Mouse (Mus musculus) liver, postnatal 0 days (tissue): ENCODE data around the gene Golgb1. TPM values are rescaled to one million over a fixed set of nuclear protein-coding genes. Genes with fewer than 3 reads are reported as not detected.

Experiments used
- ATAC-seq: fragments of 200-750 bp; cut with Nextera tagmentation; 2 replicates; pipeline ENCODE4 v1.8.0; 2017; ENCODE audit warnings: mild to moderate bottlenecking, moderate library complexity
- DNase-seq: peaks from one replicate; pipeline ENCODE4 v3.0.0-alpha.2; 2016
- H3K27ac ChIP-seq: fragments of 300-500 bp; sonication (generic); 2 replicates; pipeline ENCODE4 v1.5.1; 2014; ENCODE audit warnings: antibody characterized with exemption, moderate library complexity, mild to moderate bottlenecking, low read depth
- H3K27me3 ChIP-seq: fragments of 300-500 bp; sonication (generic); 2 replicates; pipeline ENCODE4 v1.6.1; 2014; ENCODE audit warnings: low read length, control low read depth, mixed read lengths; ENCODE audit not compliant: insufficient read depth
- H3K36me3 ChIP-seq: fragments of 300-500 bp; sonication (generic); replicated peaks from 2 replicates; pipeline ENCODE4 v1.6.1; 2014; ENCODE audit warnings: mild to moderate bottlenecking, control low read depth, low read length, moderate library complexity, mixed read lengths; ENCODE audit not compliant: insufficient read depth
- H3K4me1 ChIP-seq: fragments of 300-500 bp; sonication (generic); 2 replicates; pipeline ENCODE4 v1.6.1; 2014; ENCODE audit warnings: antibody characterized with exemption, mild to moderate bottlenecking, control low read depth; ENCODE audit not compliant: insufficient read depth
- H3K4me2 ChIP-seq: fragments of 300-500 bp; sonication (generic); 2 replicates; pipeline ENCODE4 v1.6.1; 2014; ENCODE audit warnings: low read depth, mild to moderate bottlenecking, low read length, moderate library complexity, mixed read lengths
- H3K4me3 ChIP-seq: fragments of 300-500 bp; sonication (generic); 2 replicates; pipeline ENCODE4 v1.5.1; 2014; ENCODE audit warnings: low read depth, low read length
- H3K9ac ChIP-seq: fragments of 300-500 bp; sonication (generic); replicated peaks from 2 replicates; pipeline ENCODE4 v1.6.1; 2014; ENCODE audit warnings: mild to moderate bottlenecking, moderate library complexity
- H3K9me3 ChIP-seq: fragments of 300-500 bp; sonication (generic); 2 replicates; pipeline ENCODE4 v1.6.1; 2016; ENCODE audit warnings: mild to moderate bottlenecking, control low read depth, low read length, mixed read lengths
- CTCF ChIP-seq: sonication (generic); IDR thresholded peaks from 2 replicates; pipeline ENCODE4 v1.5.1; 2016; ENCODE audit warnings: antibody characterized with exemption, low read depth
- EP300 ChIP-seq: IDR thresholded peaks from 2 replicates; pipeline ENCODE4 v1.6.1; 2016; ENCODE audit warnings: antibody characterized with exemption, low read depth, mild to moderate bottlenecking
- WGBS: fragments of 180-500 bp; shearing (Covaris S2); extraction: QIAGEN DNeasy Blood & Tissue Kit; methylation state at CpG from one replicate; pipeline ENCODE4 v1.1.7; 2014; ENCODE audit not compliant: insufficient replicate concordance; 5-methylcytosine and 5-hydroxymethylcytosine counted together
- polyA plus RNA-seq: library from polyadenylated mRNA; unstranded; fragments of >200 nt; fragmentation: Nextera tagmentation; extraction: Ambion mirVana; gene quantifications from 2 replicates; pipeline ENCODE4 v1.2.1, GENCODE M21; 2015

Gene Golgb1
- polyA plus RNA-seq, 1 experiment from 2014 or later = 42.2 TPM

DNA sequence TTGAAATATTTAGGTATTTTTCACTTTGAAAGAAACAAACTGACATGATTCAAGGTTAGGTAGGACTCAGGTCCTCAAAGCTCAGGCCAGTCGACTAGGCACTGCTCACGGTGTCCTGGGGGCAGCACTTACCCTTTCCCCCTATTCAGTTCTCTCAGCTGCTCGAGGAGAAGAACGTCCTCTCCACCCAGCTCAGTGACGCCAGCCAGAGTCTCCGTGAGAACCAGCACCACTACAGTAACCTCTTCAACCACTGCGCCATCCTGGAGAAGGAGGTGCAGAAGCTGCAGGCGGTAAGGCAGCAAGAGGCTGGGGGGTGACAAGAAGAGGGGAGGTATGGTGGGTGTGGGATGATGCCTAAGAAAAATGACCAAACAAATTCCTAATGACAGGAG, 53.2 kb downstream of the Golgb1 start:
- no peak overlapping the region for H3K4me2 ChIP-seq
- WGBS = 91% methylated on average over 8 of the region's 8 CpGs
- DNase-seq (no peak), ATAC-seq (no peak)
- no peaks in the 10 kb centered on the region for H3K27me3 ChIP-seq
- no peaks in the 10 kb centered on the region for H3K4me1 ChIP-seq
- H3K9me3 ChIP-seq = no peaks in the 10 kb centered on the region
- H3K9ac ChIP-seq = no peak overlapping the region
- peaks cover 79% of the 10 kb centered on the region for H3K36me3 ChIP-seq
- H3K4me3 ChIP-seq = no peak overlapping the region
- TF ChIP-seq CTCF (no peak), EP300 (no peak)
- H3K27ac ChIP-seq = no peak overlapping the region

DNA sequence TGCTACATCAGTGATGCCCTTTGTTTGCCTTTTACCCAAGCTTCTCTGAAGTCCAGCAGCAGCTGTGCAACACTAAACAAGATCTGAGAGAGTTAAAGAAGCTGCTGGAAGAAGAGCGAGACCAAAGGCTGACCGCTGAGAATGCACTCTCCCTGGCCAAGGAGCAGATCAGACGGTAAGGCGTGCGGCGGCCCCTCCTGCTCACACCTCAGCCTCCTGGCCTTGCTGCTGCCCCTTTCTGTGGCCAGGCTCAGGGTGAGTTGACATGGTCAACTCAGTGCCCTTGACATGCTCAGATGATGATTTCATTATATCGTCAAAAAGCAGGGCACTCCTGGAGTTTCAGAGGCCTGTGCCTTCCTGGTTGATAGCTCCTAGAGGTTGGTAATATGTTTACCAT, 54.3 kb downstream of the Golgb1 start:
- TF ChIP-seq CTCF (no peak), EP300 (no peak)
- ATAC-seq (no peak), DNase-seq (no peak)
- Histone ChIP-seq H3K4me1 (peaks cover 9% of the 10 kb centered on the region), H3K9ac (no peak overlapping the region), H3K27ac (no peak overlapping the region), H3K4me3 (no peak overlapping the region), H3K36me3 (peaks cover 75% of the 10 kb centered on the region), H3K9me3 (no peaks in the 10 kb centered on the region), H3K4me2 (no peak overlapping the region), H3K27me3 (no peaks in the 10 kb centered on the region)
- 90% methylated on average over 7 of the region's 7 CpGs for WGBS

DNA sequence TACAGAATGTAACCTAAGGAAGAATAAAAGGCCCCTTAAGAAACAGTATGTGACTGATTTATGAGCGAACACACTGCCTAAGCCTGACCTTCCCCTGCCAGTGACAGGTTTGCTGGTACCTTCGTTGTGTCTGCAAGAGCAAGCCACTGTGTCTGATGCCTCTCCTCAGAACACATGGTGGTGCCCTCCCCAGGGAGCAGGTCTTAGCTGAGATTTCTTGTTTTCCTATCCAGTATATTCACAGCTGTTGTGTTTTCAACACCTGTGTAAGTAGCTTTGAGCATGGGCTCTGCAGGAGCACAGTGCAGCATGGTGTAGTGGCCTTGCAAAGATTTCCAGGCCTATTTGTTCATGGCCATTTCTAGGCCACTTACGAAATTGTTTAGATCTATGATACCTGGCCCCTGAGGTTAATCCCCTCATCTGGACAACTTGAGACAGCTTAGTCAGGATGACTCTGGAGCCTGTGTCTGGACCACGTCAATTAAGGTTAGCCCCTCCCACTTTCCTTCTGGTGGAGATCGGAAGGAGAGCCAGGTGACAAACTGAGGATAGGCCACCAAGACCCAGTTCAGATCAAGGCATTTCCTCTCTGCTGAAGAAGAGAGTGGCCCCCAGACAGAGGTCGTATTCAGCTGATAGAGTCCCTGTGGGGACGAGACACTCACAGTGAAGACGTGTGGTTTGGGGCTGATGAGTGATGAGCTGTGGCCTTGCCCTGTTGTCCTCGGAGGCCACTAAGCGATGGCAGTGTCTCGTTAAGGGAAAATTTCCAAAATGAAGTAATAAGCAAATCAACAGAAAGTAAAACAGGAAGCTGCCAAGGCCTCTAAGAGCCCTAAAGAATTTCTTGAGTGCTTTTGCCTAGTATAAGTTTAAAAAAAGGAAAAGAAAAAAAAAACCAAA, 55.5 kb downstream of the Golgb1 start:
- peaks cover 20% of the 10 kb centered on the region for H3K4me1 ChIP-seq
- H3K9me3 ChIP-seq = no peaks in the 10 kb centered on the region
- 70% methylated on average over 11 of the region's 11 CpGs for WGBS
- H3K27ac ChIP-seq = 0 out of 2 replicates have a peak overlapping the region, but pooled peaks have one; percentile 8
- no peak overlapping the region for H3K4me2 ChIP-seq
- no peak for DNase-seq
- no peak for ATAC-seq
- no peak overlapping the region for H3K9ac ChIP-seq
- H3K27me3 ChIP-seq = no peaks in the 10 kb centered on the region
- peaks cover 63% of the 10 kb centered on the region for H3K36me3 ChIP-seq
- TF ChIP-seq CTCF (no peak), EP300 (no peak)
- no peak overlapping the region for H3K4me3 ChIP-seq

DNA sequence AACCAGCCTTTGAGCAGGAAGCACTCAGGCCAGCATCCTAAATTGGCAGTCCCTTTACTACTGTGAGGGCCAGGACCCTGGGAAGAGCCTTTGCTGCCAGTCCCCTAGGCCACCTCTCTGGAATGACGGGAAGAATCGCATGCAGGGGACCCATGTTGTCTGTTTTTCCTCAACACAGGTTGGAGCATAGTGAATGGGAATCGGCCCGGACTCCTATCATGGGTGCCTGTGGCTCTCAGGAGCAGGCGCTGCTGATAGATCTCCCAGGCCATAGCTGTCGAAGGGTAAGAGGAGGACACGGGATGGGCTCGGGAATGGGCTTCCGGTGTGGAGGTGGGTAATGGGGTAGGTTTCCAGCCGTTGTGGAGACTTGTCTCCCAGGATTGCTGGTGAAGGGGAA, 56.4 kb downstream of the Golgb1 start:
- H3K9me3 ChIP-seq = no peaks in the 10 kb centered on the region
- TF ChIP-seq CTCF (no peak), EP300 (no peak)
- H3K4me1 ChIP-seq = peaks cover 20% of the 10 kb centered on the region
- no peak overlapping the region for H3K4me2 ChIP-seq
- H3K27me3 ChIP-seq = no peaks in the 10 kb centered on the region
- 86% methylated on average over 10 of the region's 10 CpGs for WGBS
- H3K9ac ChIP-seq = no peak overlapping the region
- no peak overlapping the region for H3K27ac ChIP-seq
- ATAC-seq (no peak), DNase-seq (no peak)
- H3K4me3 ChIP-seq = no peak overlapping the region
- H3K36me3 ChIP-seq = peaks cover 55% of the 10 kb centered on the region

DNA sequence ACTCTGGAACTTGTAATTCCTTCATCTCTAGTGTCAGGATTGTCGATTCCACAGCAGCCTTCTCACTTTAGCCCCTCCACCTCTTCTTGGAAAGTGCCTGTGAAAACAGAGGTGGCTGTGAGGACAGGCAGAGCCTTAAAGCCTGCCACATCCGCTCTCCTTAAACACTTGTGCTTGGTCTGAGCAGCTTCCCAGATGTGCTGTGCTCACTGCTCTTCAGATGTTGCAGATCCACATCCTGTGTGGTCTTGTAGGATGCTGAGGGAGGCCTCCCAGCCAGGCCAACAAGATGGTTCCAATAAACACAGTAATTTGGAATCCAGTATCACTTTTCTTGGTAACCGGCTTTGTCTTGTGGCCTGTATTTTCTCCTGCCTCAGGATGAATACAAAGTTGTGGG, 57.0 kb downstream of the Golgb1 start:
- Histone ChIP-seq H3K27ac (no peak overlapping the region), H3K9ac (no peak overlapping the region), H3K9me3 (no peaks in the 10 kb centered on the region), H3K27me3 (no peaks in the 10 kb centered on the region), H3K36me3 (peaks cover 49% of the 10 kb centered on the region), H3K4me3 (no peak overlapping the region), H3K4me2 (no peak overlapping the region), H3K4me1 (peaks cover 20% of the 10 kb centered on the region)
- ATAC-seq (no peak), DNase-seq (no peak)
- WGBS = 91% methylated on average over 3 of the region's 3 CpGs
- no peak for TF ChIP-seq EP300
- no peak for TF ChIP-seq CTCF

DNA sequence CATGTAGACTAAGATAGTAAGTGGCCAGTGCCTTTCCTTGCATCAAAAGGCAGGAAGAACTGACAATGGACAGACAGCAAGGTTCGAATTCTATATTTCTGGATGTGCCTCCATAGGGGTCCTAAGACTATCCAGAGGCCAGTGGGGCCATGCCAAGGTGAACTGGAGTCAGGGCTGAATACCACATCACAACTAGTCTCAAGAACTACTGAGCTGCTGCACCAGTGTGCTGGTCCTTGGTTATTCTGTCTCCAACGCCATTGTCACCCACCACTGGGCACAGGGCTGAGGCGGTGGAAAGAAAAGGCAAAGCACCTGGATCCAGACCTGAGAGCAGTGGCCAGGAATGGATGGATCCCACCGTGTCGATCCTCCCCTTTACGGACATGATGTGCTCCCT, 57.6 kb downstream of the Golgb1 start:
- H3K27ac ChIP-seq = no peak overlapping the region
- H3K9me3 ChIP-seq = no peaks in the 10 kb centered on the region
- peaks cover 44% of the 10 kb centered on the region for H3K36me3 ChIP-seq
- 86% methylated on average over 6 of the region's 6 CpGs for WGBS
- no peak for TF ChIP-seq CTCF
- no peak for TF ChIP-seq EP300
- no peak overlapping the region for H3K4me3 ChIP-seq
- H3K9ac ChIP-seq = no peak overlapping the region
- no peak overlapping the region for H3K4me2 ChIP-seq
- H3K4me1 ChIP-seq = peaks cover 20% of the 10 kb centered on the region
- H3K27me3 ChIP-seq = no peaks in the 10 kb centered on the region
- DNase-seq = no peak
- ATAC-seq = no peak
